Comparison of ENCODE assay signal across 12 mouse cellular contexts in the genomic region with DNA sequence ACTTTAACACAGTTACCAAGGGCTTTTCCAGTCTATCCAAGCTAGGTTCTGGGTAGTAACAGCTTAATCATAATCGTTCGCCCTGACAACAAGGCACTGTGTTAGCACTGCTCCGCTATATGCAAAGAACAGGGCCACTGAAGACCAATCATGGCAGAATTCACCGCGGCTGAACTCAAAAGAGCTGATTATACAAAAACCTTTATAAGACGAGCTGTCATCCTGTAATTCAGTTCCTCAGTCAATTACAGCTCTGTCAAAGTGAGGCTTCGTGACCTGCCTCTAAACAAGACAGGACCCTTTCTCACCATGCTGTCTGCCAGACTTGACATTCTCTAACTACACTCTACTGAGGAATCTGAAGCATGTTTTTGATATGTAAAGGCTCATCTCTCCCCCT.
"Had no signal": no experiment of that assay in that cellular context is flagged by ENCODE, and none has a peak within 500 bp of the region (broad histone marks: within the 10 kb centered on the region; RNA-seq: fewer than 3 reads in every experiment).

No protein-coding gene starts in this region.

- H3K9ac ChIP-seq: limb, embryonic 15.5 days; liver, embryonic 12.5 days; lung, embryonic 14.5 days; neural tube, embryonic 12.5 days had no signal

- H3K27me3 ChIP-seq: limb, embryonic 15.5 days; liver, embryonic 12.5 days; neural tube, embryonic 12.5 days had no signal

- H3K36me3 ChIP-seq: liver, embryonic 12.5 days; neural tube, embryonic 12.5 days had no signal

- H3K4me2 ChIP-seq: limb, embryonic 15.5 days; liver, embryonic 12.5 days; lung, embryonic 14.5 days; neural tube, embryonic 12.5 days had no signal

- ATAC-seq: liver, embryonic 12.5 days had no signal

- H3K27ac ChIP-seq: kidney, postnatal 0 days; limb, embryonic 15.5 days; liver, embryonic 12.5 days; neural tube, embryonic 12.5 days; stomach, postnatal 0 days had no signal

- H3K9me3 ChIP-seq: limb, embryonic 15.5 days; liver, embryonic 12.5 days; neural tube, embryonic 12.5 days had no signal

- H3K4me3 ChIP-seq: limb, embryonic 15.5 days; liver, embryonic 12.5 days; neural tube, embryonic 12.5 days had no signal

- DNase-seq: kidney, adult 11 months; kidney, adult 9 months; kidney, postnatal 36 days; layer of hippocampus, adult 9-11 months; layer of hippocampus, postnatal 36 days; lung, embryonic 14.5 days; lung, postnatal 10 days had no signal
